Mouse (Mus musculus) ES-Bruce4 (cell line): ENCODE results near the gene Ano1. TPM values are rescaled to one million over a fixed set of nuclear protein-coding genes. Genes with fewer than 3 reads are reported as not detected.

ENCODE experiments used
- H3K27ac ChIP-seq: 2 replicates; pipeline ENCODE4 v1.5.1; 2012; ENCODE audit warnings: low read length, inconsistent platforms; ENCODE audit not compliant: insufficient read depth
- H3K27me3 ChIP-seq: 2 replicates; pipeline ENCODE4 v1.6.1; 2012; ENCODE audit warnings: mild to moderate bottlenecking, low read length, inconsistent platforms; ENCODE audit not compliant: control insufficient read depth, poor library complexity, insufficient read depth, severe bottlenecking
- H3K36me3 ChIP-seq: 2 replicates; pipeline ENCODE4 v1.6.1; 2012; ENCODE audit warnings: inconsistent platforms, mild to moderate bottlenecking, low read length, moderate library complexity; ENCODE audit not compliant: control insufficient read depth, poor library complexity, insufficient read depth, severe bottlenecking
- H3K4me1 ChIP-seq: one replicate; pipeline ENCODE4 v1.8.1; 2011; ENCODE audit warnings: low read length; ENCODE audit not compliant: control insufficient read depth, insufficient read depth
- H3K4me3 ChIP-seq: 2 replicates; pipeline ENCODE4 v1.5.1; 2011; ENCODE audit warnings: low read depth, mild to moderate bottlenecking, low read length
- H3K9ac ChIP-seq: 2 replicates; pipeline ENCODE4 v1.6.1; 2012; ENCODE audit warnings: low read depth, mild to moderate bottlenecking, inconsistent platforms; ENCODE audit not compliant: poor library complexity, severe bottlenecking
- H3K9me3 ChIP-seq: replicated peaks from 2 replicates; pipeline ENCODE4 v1.6.1; 2012; ENCODE audit warnings: mild to moderate bottlenecking, low read length, inconsistent platforms; ENCODE audit not compliant: control insufficient read depth, poor library complexity, insufficient read depth, severe bottlenecking
- CTCF ChIP-seq: IDR thresholded peaks from one replicate; pipeline ENCODE4 v1.8.1; 2011; ENCODE audit warnings: low read depth, low read length
- EP300 ChIP-seq: IDR thresholded peaks from 2 replicates; pipeline ENCODE4 v1.6.1; 2011; ENCODE audit warnings: low read depth, low read length; ENCODE audit not compliant: insufficient read depth
- POLR2A ChIP-seq: IDR thresholded peaks from one replicate; pipeline ENCODE4 v1.8.1; 2011; ENCODE audit warnings: low read length; ENCODE audit not compliant: insufficient read depth
- polyA plus RNA-seq: library from polyadenylated mRNA; stranded (reverse); fragments of >200 nt; gene quantifications from 2 replicates; pipeline ENCODE4 v1.2.4, GENCODE M21; 2011; ENCODE audit warnings: low read depth; ENCODE audit not compliant: missing spikeins, insufficient read depth, insufficient read length

Gene Ano1
- polyA plus RNA-seq, result 1.4 and 1.7 TPM in 2 replicates

GRCm38 (mm10) chr7:144751833-144752232 is at the start of gene Ano1:
Gene Ano1, minus strand, starts transcription at chr7:144751974.
- H3K27ac ChIP-seq, result no peak within 1 kb of the TSS
- H3K9me3 ChIP-seq, result no peaks in the 10 kb centered on the region
- no peaks in the 10 kb centered on the region for H3K27me3 ChIP-seq

GRCm38 (mm10) chr7:144798471-144798870 is 46.7 kb upstream of the Ano1 start:
- H3K27ac ChIP-seq, result no peak overlapping the region
- H3K36me3 ChIP-seq, result no peaks in the 10 kb centered on the region

More at GRCm38 (mm10) chr7:144751833-144752232, at the start of gene Ano1:
- H3K36me3 ChIP-seq, result no peaks in the 10 kb centered on the region
- TF ChIP-seq CTCF (no peak), POLR2A (no peak), EP300 (no peak)
- no peak within 1 kb of the TSS for H3K4me3 ChIP-seq
- no peaks in the 10 kb centered on the region for H3K4me1 ChIP-seq
- H3K9ac ChIP-seq, result no peak within 1 kb of the TSS

DNA sequence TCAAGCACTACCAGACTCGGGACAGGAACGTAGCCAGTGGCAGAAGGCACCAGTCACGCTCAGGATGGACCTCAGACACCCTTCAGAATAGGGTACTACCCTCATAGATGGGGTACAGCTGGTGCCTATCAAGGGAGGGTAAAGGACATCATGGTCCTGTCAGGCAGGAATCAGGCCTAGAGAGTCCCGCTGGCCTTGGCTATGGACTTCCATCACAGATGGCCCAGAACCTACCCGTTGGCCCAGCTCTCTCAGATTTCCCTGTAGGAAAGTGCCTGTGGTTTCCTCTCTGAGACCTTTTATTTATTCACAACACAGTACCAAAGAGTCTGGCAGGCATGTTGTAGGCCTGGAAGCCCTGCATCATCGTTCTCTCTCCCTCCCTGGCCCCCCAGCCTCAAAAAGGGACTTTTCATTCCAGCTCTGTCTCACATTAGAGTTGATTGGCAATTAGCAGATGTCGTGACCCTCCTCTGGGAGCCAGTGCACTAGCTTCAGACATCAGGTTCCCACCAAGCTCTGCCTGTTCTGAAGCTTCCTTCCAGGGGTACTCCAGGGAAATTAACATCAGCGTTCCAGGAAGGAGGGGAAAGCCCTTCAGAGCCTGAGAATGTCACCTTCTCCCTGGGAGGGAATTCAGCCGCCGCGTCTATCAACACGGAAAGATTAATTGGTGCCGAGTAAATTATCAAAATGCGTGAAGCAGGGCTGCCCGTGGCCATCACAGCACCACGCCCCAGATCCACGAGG is 45.4 kb upstream of the Ano1 start:
- H3K27me3 ChIP-seq, result no peaks in the 10 kb centered on the region
- no peaks in the 10 kb centered on the region for H3K36me3 ChIP-seq
- H3K4me3 ChIP-seq, result no peak overlapping the region
- TF ChIP-seq POLR2A, result no peak
- TF ChIP-seq CTCF, result no peak
- no peak for TF ChIP-seq EP300
- no peaks in the 10 kb centered on the region for H3K9me3 ChIP-seq
- H3K27ac ChIP-seq, result no peak overlapping the region
- H3K4me1 ChIP-seq, result no peaks in the 10 kb centered on the region
- H3K9ac ChIP-seq, result no peak overlapping the region

More at GRCm38 (mm10) chr7:144798471-144798870, 46.7 kb upstream of the Ano1 start:
- Histone ChIP-seq H3K4me3 (no peak overlapping the region), H3K4me1 (no peaks in the 10 kb centered on the region), H3K9ac (no peak overlapping the region), H3K27me3 (no peaks in the 10 kb centered on the region), H3K9me3 (no peaks in the 10 kb centered on the region)
- TF ChIP-seq POLR2A, result no peak
- TF ChIP-seq CTCF, result peak; percentile 72

- no peaks in the 10 kb centered on the region for H3K4me1 ChIP-seq
- H3K9me3 ChIP-seq, result no peaks in the 10 kb centered on the region
- H3K9ac ChIP-seq, result no peak overlapping the region
- TF ChIP-seq POLR2A, result no peak
- no peaks in the 10 kb centered on the region for H3K27me3 ChIP-seq
- no peaks in the 10 kb centered on the region for H3K36me3 ChIP-seq
- H3K27ac ChIP-seq, result no peak overlapping the region
- no peak overlapping the region for H3K4me3 ChIP-seq
Observed at GRCm38 (mm10) chr7:144795976-144796474, 44.3 kb upstream of the Ano1 start.

- no peaks in the 10 kb centered on the region for H3K9me3 ChIP-seq
- no peaks in the 10 kb centered on the region for H3K4me1 ChIP-seq
Observed at GRCm38 (mm10) chr7:144793296-144793695, 41.5 kb upstream of the Ano1 start.

GRCm38 (mm10) chr7:144791426-144791825 is 39.7 kb upstream of the Ano1 start:
- H3K36me3 ChIP-seq, result no peaks in the 10 kb centered on the region
- H3K27me3 ChIP-seq, result no peaks in the 10 kb centered on the region
- no peaks in the 10 kb centered on the region for H3K4me1 ChIP-seq
- no peak overlapping the region for H3K9ac ChIP-seq
- no peak overlapping the region for H3K27ac ChIP-seq
- TF ChIP-seq EP300, result no peak
- H3K9me3 ChIP-seq, result no peaks in the 10 kb centered on the region
- no peak overlapping the region for H3K4me3 ChIP-seq

More at GRCm38 (mm10) chr7:144793296-144793695, 41.5 kb upstream of the Ano1 start:
- TF ChIP-seq CTCF (no peak), POLR2A (no peak), EP300 (no peak)
- H3K4me3 ChIP-seq, result no peak overlapping the region
- H3K27ac ChIP-seq, result no peak overlapping the region
- no peak overlapping the region for H3K9ac ChIP-seq
- no peaks in the 10 kb centered on the region for H3K27me3 ChIP-seq
- no peaks in the 10 kb centered on the region for H3K36me3 ChIP-seq
